Mouse (Mus musculus): ENCODE measurements around the gene 1700047I17Rik2.
"Not testable (repeated sequence)": the region's sequence is repeated elsewhere in the genome, so short reads cannot be mapped to it uniquely, and the experiment has no call there.

1700047I17Rik2 gene

GRCm38 (mm10) chr12:55199306-55199705 lies at the start of gene 1700047I17Rik2:
Gene 1700047I17Rik2, plus strand, starts transcription at chr12:55199592.
- DNase-seq (ENCODE audit: low spot score in 2 of 2): not testable (repeated sequence)

- not testable (repeated sequence) for DNase-seq (ENCODE audit: low spot score in 2 of 2)
These were observed 44.6 kb upstream of the 1700047I17Rik2 start, which contains the start of gene Srp54b for GRCm38 (mm10) chr12:55154559-55155448. Gene Srp54b, plus strand, starts transcription at chr12:55155104.

DNA sequence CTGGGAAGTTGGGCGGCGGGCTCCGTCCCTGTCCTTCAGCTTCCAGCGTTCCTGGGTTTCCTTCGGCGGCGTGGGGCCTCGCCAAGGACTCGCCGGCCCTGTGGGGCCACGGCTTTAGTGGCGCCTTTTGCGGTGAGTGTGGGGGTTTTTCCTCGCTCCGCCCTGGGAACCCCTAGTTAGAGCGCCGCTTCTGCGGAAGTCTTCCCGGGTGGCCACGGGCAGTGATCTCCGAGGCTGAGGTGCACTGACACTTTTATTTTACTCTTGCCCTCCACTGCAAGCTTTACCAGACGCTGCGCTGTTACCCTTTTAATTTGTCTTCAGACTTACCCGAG lies 44.0 kb upstream of the 1700047I17Rik2 start:
- not testable (repeated sequence) for DNase-seq (ENCODE audit: low spot score in 2 of 2)

DNA sequence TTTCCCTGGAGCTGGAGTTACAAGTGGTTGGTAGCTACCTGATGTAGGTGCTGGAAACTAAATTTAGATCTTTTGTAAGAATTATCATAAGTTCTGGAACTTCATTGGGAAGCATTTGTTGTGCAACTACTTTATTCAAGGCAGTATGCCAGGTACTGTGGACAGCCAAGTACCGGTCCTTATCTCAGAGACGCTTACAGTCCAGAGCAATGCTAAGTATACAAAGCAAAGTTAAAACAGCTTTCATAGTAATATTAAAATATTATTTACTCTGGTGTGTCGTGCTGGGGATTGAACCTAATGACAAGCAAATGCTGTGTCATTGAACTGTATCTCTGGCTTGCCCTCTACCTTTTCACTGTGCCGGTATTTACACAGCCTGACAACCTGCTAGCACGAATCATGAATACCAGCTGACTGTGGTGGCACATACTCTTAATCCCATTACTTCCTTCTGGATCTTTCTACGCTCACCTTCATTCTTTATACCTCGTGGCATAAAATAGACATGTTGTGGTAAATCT lies 32.3 kb upstream of the 1700047I17Rik2 start:
- not testable (repeated sequence) for DNase-seq (ENCODE audit: low spot score in 2 of 2)

DNA sequence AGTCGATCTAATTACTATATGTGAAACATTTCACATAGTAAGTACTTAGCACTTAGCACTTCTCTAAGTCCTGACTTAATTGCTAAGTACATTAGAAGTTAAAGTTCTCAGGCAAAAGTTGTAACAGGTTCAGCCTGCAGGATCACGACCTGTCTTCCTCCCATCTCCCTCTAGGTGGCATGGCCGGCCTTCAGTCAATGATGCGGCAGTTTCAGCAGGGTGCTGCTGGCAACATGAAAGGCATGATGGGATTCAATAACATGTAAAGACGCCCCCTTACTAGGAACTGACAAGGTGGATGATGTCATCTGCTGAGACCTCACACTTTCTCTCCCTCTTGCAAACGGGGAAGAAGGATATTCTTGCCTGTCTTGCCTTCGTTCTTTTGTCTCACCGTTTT lies 11.7 kb upstream of the 1700047I17Rik2 start:
- not testable (repeated sequence) for DNase-seq (ENCODE audit: low spot score in 2 of 2)

- not testable (repeated sequence) for DNase-seq (ENCODE audit: low spot score in 2 of 2)
These were observed 10.3 kb upstream of the 1700047I17Rik2 start for GRCm38 (mm10) chr12:55189127-55189526.

- not testable (repeated sequence) for DNase-seq (ENCODE audit: low spot score in 2 of 2)
These were observed 407 bp downstream of the 1700047I17Rik2 start for GRCm38 (mm10) chr12:55199799-55200198.

GRCm38 (mm10) chr12:55212944-55213343 lies 13.6 kb downstream of the 1700047I17Rik2 start:
- DNase-seq (ENCODE audit: low spot score in 2 of 2): not testable (repeated sequence)

DNA sequence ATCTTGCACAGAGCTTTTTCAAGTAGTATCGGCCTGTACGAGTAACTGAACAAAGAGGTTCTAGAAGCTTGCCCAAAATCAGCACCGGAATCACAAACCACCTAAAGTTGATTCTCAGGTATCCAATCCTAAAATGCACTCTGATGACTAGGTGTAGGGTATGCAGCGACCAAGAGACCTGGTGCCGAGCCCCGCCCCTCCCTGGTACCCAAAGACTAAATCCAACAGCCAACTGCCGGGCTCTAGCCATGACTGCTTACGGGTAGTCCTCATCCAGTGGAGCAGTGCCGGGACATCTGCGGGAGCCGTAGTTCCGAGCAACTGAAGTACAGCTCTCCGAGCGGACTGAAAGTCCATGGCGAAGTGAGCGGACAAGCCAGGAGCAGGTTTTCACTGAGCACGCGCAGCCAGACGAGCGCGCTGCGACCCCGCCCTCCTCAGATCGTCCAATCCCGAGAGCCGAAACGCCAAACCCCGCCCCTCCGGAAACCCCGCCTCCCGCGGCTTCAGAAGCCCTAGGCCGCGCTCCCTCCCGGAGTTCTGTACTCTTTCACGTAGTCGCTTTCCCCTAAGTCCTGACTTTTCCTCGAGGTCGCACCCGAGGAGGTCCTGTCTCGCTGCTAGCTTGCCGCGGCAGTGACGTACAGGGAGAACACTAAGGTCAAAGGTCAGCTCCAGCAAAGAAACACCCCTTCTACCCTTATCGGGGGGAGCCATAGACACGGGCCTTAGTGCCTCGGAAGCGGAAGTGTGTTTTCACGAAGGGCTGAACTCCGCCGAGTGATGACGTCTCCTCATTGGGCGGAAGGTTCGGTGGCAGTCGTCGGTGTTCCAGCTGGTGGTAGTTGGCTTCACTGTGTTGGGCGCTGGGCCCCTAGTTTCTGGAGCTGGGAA lies 30.5 kb downstream of the 1700047I17Rik2 start, which contains the start of gene Srp54c:
TSS of gene Srp54c (plus strand) at position 543 of the 894 bp plus-strand sequence.
- not testable (repeated sequence) for DNase-seq (ENCODE audit: low spot score in 2 of 2)

DNA sequence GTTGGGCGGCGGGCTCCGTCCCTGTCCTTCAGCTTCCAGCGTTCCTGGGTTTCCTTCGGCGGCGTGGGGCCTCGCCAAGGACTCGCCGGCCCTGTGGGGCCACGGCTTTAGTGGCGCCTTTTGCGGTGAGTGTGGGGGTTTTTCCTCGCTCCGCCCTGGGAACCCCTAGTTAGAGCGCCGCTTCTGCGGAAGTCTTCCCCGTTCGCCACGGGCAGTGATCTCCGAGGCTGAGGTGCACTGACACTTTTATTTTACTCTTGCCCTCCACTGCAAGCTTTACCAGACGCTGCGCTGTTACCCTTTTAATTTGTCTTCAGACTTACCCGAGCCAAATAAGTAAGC lies 31.1 kb downstream of the 1700047I17Rik2 start:
- DNase-seq (ENCODE audit: low spot score in 2 of 2): not testable (repeated sequence)

- DNase-seq (ENCODE audit: low spot score in 2 of 2): not testable (repeated sequence)
These were observed 42.9 kb downstream of the 1700047I17Rik2 start for GRCm38 (mm10) chr12:55242243-55242642.

DNA sequence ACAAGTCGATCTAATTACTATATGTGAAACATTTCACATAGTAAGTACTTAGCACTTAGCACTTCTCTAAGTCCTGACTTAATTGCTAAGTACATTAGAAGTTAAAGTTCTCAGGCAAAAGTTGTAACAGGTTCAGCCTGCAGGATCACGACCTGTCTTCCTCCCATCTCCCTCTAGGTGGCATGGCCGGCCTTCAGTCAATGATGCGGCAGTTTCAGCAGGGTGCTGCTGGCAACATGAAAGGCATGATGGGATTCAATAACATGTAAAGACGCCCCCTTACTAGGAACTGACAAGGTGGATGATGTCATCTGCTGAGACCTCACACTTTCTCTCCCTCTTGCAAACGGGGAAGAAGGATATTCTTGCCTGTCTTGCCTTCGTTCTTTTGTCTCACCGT lies 62.6 kb downstream of the 1700047I17Rik2 start:
- DNase-seq (ENCODE audit: low spot score in 2 of 2): not testable (repeated sequence)

- not testable (repeated sequence) for DNase-seq (ENCODE audit: low spot score in 2 of 2)
These were observed 64.0 kb downstream of the 1700047I17Rik2 start for GRCm38 (mm10) chr12:55263385-55263784.

Measured in cerebellum, postnatal 4 days (tissue).